Mouse (Mus musculus): ENCODE measurements around the gene Pold1. TPM values are rescaled to one million over a fixed set of nuclear protein-coding genes. Genes with fewer than 3 reads are reported as not detected.

The Pold1 gene
- polyA plus RNA-seq, 1 experiment from 2014 or later: 66.4 TPM

GRCm38 (mm10) chr7:44537009-44537408 lies 11.6 kb downstream of the Pold1 start:
- H3K4me1 ChIP-seq: no peaks in the 10 kb centered on the region
- no peak overlapping the region for H3K9ac ChIP-seq
- ATAC-seq (ENCODE audit: low FRiP score, low read depth): no peak
- H3K36me3 ChIP-seq: peaks cover 99% of the 10 kb centered on the region
- WGBS: 91% methylated on average over 7 of the region's 7 CpGs
- H3K4me2 ChIP-seq (replicated peaks): no peak overlapping the region
- H3K27ac ChIP-seq: no peak overlapping the region
- H3K27me3 ChIP-seq (replicated peaks): no peaks in the 10 kb centered on the region
- H3K9me3 ChIP-seq: no peaks in the 10 kb centered on the region
- no peak overlapping the region for H3K4me3 ChIP-seq

GRCm38 (mm10) chr7:44536590-44536968 lies 12.1 kb downstream of the Pold1 start:
- Histone ChIP-seq H3K27ac (no peak overlapping the region), H3K4me1 (no peaks in the 10 kb centered on the region), H3K9ac (no peak overlapping the region), H3K27me3 (replicated peaks) (no peaks in the 10 kb centered on the region), H3K36me3 (peaks cover 95% of the 10 kb centered on the region), H3K4me3 (no peak overlapping the region), H3K4me2 (replicated peaks) (no peak overlapping the region), H3K9me3 (no peaks in the 10 kb centered on the region)
- 93% methylated on average over 6 of the region's 6 CpGs for WGBS
- no peak for ATAC-seq (ENCODE audit: low FRiP score, low read depth)

DNA sequence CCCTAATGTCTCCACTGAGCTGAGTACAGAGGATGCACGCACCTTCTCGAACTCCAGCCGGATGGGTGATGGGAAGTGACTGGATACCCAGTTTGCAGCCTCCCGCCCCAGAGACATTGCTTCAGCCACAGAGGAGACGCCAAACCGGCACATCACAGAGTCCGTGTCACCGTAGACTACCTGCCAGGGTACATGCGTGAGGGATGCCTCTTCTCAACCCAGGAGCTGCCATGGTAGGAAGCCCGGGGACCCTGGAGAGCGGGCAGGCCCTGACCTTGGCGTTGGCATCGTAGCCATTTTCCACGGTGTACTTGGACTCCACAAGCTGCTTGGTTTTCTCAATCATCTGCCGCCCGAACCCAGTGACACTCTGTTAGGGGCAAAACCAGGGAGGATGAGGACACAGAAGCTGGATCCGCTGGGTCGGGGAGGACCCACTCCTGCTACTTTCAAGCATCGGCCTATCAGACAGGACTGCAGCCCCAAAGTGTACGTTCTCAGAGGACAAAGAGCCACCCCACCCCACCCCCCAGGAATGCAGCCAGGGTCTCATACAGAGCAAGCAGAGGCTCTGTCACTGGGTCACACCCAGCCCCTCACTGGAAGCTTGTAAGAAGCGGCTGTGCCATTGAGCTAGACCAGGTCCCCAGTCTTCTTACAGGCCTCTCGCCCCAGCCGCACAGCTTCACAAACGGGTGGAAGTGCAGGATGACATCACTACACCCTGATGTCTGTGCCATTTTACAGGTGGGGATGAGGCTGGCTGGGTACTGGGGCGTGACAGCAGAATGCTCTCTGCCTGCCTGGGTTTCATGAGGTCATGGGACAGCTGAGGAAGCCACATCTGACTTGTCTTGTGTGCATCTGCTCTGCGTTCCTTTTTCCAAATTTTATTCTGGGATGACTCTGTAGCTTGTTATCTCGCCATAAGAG lies 12.7 kb downstream of the Pold1 start:
- no peaks in the 10 kb centered on the region for H3K4me1 ChIP-seq
- H3K36me3 ChIP-seq: peaks cover 89% of the 10 kb centered on the region
- no peak overlapping the region for H3K4me3 ChIP-seq
- 93% methylated on average over 27 of the region's 27 CpGs for WGBS
- H3K27me3 ChIP-seq (replicated peaks): no peaks in the 10 kb centered on the region
- ATAC-seq (ENCODE audit: low FRiP score, low read depth): no peak
- H3K27ac ChIP-seq: no peak overlapping the region
- H3K9me3 ChIP-seq: no peaks in the 10 kb centered on the region
- no peak overlapping the region for H3K9ac ChIP-seq
- H3K4me2 ChIP-seq (replicated peaks): no peak overlapping the region

DNA sequence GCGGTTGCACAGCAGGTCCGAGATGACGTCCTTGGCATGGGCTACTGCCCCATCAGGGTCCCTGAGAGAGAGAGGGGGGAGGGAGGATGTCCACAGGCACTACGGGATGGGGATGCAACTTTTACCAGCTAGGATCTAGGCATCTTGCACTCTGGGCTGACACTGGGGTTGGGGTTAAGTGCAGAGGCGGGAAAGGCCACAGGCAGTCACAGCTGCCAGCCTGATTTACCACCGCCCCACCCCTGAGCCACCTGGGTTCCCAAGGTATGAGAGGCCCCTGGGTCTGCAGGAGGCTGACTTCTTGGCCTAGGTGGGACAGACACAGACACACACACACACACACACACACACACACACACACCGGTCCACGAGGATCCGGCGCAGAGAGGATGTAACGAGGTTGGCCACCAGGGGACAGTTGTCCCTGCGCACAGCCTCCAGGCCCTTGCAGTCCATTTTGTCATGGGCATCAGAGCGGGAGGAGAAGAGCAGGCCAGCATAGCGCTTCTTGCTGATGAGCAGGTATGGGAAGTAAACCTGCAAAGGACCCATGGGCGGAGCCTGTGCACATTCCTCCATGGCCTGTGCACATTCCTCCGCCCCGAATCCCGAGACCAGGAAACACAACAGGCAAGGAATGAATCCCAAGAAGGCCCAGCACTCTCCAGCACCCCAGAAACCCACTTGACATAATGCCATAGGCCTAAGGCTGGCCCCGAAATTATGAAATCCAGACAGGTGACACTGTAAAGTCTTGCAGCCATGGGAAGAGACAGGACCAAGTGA lies 13.8 kb downstream of the Pold1 start:
- Histone ChIP-seq H3K4me1 (no peaks in the 10 kb centered on the region), H3K9ac (no peak overlapping the region), H3K36me3 (peaks cover 78% of the 10 kb centered on the region), H3K4me2 (replicated peaks) (no peak overlapping the region), H3K27ac (no peak overlapping the region), H3K27me3 (replicated peaks) (no peaks in the 10 kb centered on the region), H3K4me3 (no peak overlapping the region), H3K9me3 (no peaks in the 10 kb centered on the region)
- WGBS: 83% methylated on average over 19 of the region's 19 CpGs
- ATAC-seq (ENCODE audit: low FRiP score, low read depth): no peak

GRCm38 (mm10) chr7:44534242-44534641 lies 14.4 kb downstream of the Pold1 start:
- Histone ChIP-seq H3K27ac (no peak overlapping the region), H3K9me3 (no peaks in the 10 kb centered on the region), H3K27me3 (replicated peaks) (no peaks in the 10 kb centered on the region), H3K4me2 (replicated peaks) (no peak overlapping the region), H3K9ac (no peak overlapping the region), H3K36me3 (peaks cover 72% of the 10 kb centered on the region), H3K4me1 (no peaks in the 10 kb centered on the region), H3K4me3 (no peak overlapping the region)
- ATAC-seq (ENCODE audit: low FRiP score, low read depth): no peak
- WGBS: 91% methylated on average over 13 of the region's 13 CpGs

- WGBS: 80% methylated on average over 12 of the region's 12 CpGs
- H3K36me3 ChIP-seq: peaks cover 66% of the 10 kb centered on the region
Measured at GRCm38 (mm10) chr7:44533746-44534045, 15.0 kb downstream of the Pold1 start.

GRCm38 (mm10) chr7:44532918-44533745 lies 15.5 kb downstream of the Pold1 start:
- Histone ChIP-seq H3K4me1 (peaks cover 1% of the 10 kb centered on the region; the same call in 1 of the 2 replicates), H3K27me3 (replicated peaks) (peaks cover 9% of the 10 kb centered on the region), H3K9ac (no peak overlapping the region), H3K4me2 (replicated peaks) (no peak overlapping the region), H3K36me3 (peaks cover 61% of the 10 kb centered on the region), H3K9me3 (no peaks in the 10 kb centered on the region), H3K4me3 (no peak overlapping the region), H3K27ac (no peak overlapping the region)
- ATAC-seq (ENCODE audit: low FRiP score, low read depth): no peak
- WGBS: 89% methylated on average over 29 of the region's 29 CpGs

More at GRCm38 (mm10) chr7:44533746-44534045, 15.0 kb downstream of the Pold1 start:
- H3K27me3 ChIP-seq (replicated peaks): peaks cover 4% of the 10 kb centered on the region; the same call in 1 of the 2 replicates
- H3K27ac ChIP-seq: no peak overlapping the region
- no peaks in the 10 kb centered on the region for H3K9me3 ChIP-seq
- no peak for ATAC-seq (ENCODE audit: low FRiP score, low read depth)
- H3K4me2 ChIP-seq (replicated peaks): no peak overlapping the region
- H3K9ac ChIP-seq: no peak overlapping the region
- no peak overlapping the region for H3K4me3 ChIP-seq
- H3K4me1 ChIP-seq: no peaks in the 10 kb centered on the region

GRCm38 (mm10) chr7:44531946-44532732 lies 16.5 kb downstream of the Pold1 start, which contains the start of gene Spib:
Spib (minus strand) TSS chr7:44532071.
- Histone ChIP-seq H3K9ac (no peak within 1 kb of the TSS), H3K4me2 (replicated peaks) (no peak within 1 kb of the TSS), H3K36me3 (peaks cover 51% of the 10 kb centered on the region), H3K4me3 (no peak within 1 kb of the TSS), H3K9me3 (no peaks in the 10 kb centered on the region), H3K27ac (no peak within 1 kb of the TSS), H3K27me3 (replicated peaks) (peaks cover 19% of the 10 kb centered on the region), H3K4me1 (peaks cover 7% of the 10 kb centered on the region; the same call in 1 of the 2 replicates)
- 79% methylated on average over 4 of the region's 4 CpGs for WGBS
- ATAC-seq (ENCODE audit: low FRiP score, low read depth): no peak

DNA sequence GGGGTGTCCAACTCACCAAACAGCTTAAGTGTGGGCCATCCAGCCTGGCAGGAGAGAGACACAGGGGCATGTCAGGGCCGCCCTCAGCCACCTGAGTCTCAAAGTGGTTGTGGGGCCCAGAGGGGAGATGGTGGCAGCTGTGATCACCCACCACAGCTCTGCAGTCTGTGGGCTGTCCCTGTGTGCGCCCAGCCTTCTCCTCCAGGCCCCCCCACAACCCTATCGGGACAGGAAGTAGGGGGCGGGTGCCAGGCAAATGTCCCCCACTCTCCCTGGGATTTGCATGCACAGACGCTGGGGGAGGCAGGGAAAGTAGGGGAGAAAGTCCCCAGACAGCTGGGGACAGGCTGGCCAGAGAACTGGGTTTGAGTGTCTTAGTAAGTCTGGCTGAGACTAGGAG lies 17.4 kb downstream of the Pold1 start:
- Histone ChIP-seq H3K27me3 (replicated peaks) (peaks cover 26% of the 10 kb centered on the region), H3K4me1 (peaks cover 7% of the 10 kb centered on the region; the same call in 1 of the 2 replicates), H3K9me3 (no peaks in the 10 kb centered on the region), H3K4me3 (no peak overlapping the region), H3K4me2 (replicated peaks) (no peak overlapping the region), H3K27ac (no peak overlapping the region), H3K36me3 (peaks cover 42% of the 10 kb centered on the region), H3K9ac (no peak overlapping the region)
- no peak for ATAC-seq (ENCODE audit: low FRiP score, low read depth)
- WGBS: 49% methylated on average over 5 of the region's 5 CpGs

DNA sequence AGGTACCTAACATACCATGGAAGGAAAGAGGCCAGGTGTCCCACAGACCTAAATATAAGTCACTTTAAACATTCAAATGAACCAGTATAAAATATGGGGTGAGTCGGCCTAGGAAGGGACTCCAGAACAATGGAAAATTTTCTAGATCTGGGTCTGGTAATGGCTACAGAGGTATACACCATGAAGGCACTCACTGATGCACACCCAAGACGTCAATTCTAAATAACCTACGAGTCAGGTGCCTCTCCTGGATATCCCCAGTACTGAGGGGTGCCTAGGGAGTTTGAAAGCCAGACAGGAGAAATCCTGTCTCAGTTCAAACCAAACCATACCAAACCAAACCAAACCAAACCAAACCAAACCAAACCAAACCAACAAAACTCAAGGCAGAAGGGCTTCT lies 18.1 kb downstream of the Pold1 start:
- H3K27ac ChIP-seq: no peak overlapping the region
- no peak for ATAC-seq (ENCODE audit: low FRiP score, low read depth)
- WGBS: 79% methylated on average over 3 of the region's 3 CpGs
- H3K4me1 ChIP-seq: peaks cover 7% of the 10 kb centered on the region; the same call in 1 of the 2 replicates
- H3K9ac ChIP-seq: no peak overlapping the region
- H3K9me3 ChIP-seq: no peaks in the 10 kb centered on the region
- peaks cover 31% of the 10 kb centered on the region for H3K27me3 ChIP-seq (replicated peaks)
- H3K4me3 ChIP-seq: no peak overlapping the region
- H3K36me3 ChIP-seq: peaks cover 35% of the 10 kb centered on the region
- H3K4me2 ChIP-seq (replicated peaks): no peak overlapping the region

GRCm38 (mm10) chr7:44529518-44529917 lies 19.1 kb downstream of the Pold1 start:
- H3K9ac ChIP-seq: no peak overlapping the region
- no peaks in the 10 kb centered on the region for H3K9me3 ChIP-seq
- ATAC-seq (ENCODE audit: low FRiP score, low read depth): no peak
- peaks cover 41% of the 10 kb centered on the region for H3K27me3 ChIP-seq (replicated peaks)
- no peak overlapping the region for H3K4me2 ChIP-seq (replicated peaks)
- H3K4me3 ChIP-seq: no peak overlapping the region
- WGBS: 62% methylated on average over 5 of the region's 5 CpGs
- peaks cover 11% of the 10 kb centered on the region for H3K4me1 ChIP-seq
- H3K36me3 ChIP-seq: peaks cover 26% of the 10 kb centered on the region
- H3K27ac ChIP-seq: no peak overlapping the region
